Mouse (Mus musculus): ENCODE data around the gene Vmn1r87.

Gene Vmn1r87

GRCm38 (mm10) chr7:13140057-13140456 lies at the start of gene Vmn1r87:
Vmn1r87 (minus strand) TSS chr7:13140157.
- DNase-seq: no peak

DNA sequence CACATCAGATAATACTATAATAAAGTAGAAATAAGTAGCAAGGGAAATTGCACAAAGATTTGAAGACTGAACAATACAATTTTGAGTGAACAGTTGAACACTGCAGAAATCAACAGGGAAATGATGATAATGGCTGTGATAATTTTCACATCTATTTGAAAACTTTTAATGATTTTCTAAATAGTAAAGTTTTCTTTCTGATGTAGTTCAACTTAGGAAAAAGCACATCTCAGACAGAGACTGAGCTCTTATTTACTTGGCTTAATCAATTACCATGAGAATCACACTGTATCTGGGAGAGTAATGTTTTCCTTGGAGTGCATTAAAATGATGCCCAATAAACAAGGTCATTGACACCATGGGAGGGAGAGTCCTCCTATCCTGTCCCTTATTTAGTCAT lies 19.3 kb upstream of the Vmn1r87 start, which contains the start of gene Vmn1r88:
Vmn1r88 (plus strand) TSS at position 301 of the 400 bp plus-strand sequence.
- no peak for DNase-seq

DNA sequence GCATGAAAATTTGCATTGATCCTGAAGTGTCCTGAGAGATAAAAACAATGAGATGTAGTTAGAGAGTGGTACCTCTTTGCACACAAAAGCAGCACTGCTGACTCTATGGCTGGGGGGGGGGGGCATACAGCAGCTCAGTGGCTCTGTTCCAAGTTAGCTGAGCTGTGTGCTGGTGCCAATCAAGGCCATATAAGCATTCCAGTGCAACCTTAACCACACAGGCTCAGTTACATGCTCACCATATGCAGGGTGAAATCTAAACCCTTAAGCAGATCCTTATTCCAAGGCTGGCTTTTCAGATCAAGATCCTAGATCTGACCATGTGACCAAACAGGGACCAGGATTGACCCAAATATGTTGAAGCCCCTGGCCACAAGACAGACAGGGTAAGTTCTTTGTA lies 2.6 kb downstream of the Vmn1r87 start:
- DNase-seq: no peak

DNA sequence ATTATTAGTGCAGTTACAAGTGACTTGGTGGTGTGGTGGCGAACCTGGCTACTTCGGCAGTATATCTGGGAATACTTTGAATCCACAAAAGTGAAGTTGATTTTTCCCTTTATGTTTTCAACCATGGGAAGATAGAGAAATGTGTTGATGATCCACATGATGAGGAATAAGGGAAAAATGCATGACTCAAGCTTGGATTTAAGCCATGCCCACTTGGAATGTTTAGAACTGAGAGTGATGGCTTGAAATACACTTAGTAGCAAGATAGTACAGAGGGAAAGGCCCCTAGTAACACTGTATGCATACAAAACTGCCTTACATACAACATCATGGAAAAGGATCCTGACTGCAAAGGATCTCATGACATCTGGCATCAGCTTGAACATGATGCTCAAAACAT lies 8.1 kb downstream of the Vmn1r87 start:
- no peak for DNase-seq

DNA sequence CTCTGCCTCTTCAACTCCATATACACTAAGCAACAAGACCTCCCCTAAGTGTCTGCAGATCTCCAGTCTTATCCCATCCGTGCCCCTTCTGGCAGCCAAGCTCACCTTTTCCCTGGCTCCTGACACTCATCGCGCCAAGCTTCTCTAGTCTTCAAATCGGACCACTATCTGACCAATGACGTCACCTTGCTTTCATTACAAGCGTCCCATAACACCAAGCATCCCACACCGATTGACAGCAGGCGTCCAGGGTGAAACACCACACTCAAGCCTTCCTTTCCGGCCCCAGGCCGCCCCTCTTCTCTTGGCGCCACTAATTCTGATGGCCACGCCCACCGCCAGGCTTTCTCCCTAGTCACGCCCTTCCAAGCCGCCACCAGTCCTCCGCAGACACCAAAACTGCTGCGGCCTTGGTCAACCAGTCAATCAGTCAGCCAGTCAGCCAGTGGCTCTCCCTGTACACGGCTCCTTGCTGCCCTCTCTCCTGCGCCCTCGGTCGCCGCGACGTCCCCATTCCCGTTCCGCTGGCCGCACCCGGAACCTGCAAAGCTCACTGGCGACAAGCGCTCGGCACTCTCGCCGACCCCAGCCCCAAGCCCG lies 16.3 kb downstream of the Vmn1r87 start:
- peak; percentile 2 to 9 for DNase-seq

GRCm38 (mm10) chr7:13119817-13120216 lies 20.1 kb downstream of the Vmn1r87 start, which contains the start of gene Vmn1r86:
Vmn1r86 (minus strand) TSS chr7:13119917.
- no peak for DNase-seq

GRCm38 (mm10) chr7:13095073-13095472 lies 44.9 kb downstream of the Vmn1r87 start, which contains the start of gene Vmn1r85:
Vmn1r85 (minus strand) TSS chr7:13095173.
- DNase-seq: no peak

All from lung, adult 18-20 months (tissue).